Mouse (Mus musculus) megakaryocyte, embryonic 14.5 days (primary cell): ENCODE results near the gene Cdiptos. TPM values are rescaled to one million over a fixed set of nuclear protein-coding genes. Genes with fewer than 3 reads are reported as not detected.

Experiments
- H3K27me3 ChIP-seq: replicated peaks from 2 replicates; pipeline ENCODE3; 2012; ENCODE audit warnings: inconsistent platforms
- H3K36me3 ChIP-seq: replicated peaks from 2 replicates; pipeline ENCODE3; 2012; ENCODE audit warnings: low read length, inconsistent platforms, mixed read lengths
- H3K4me1 ChIP-seq: 2 replicates; pipeline ENCODE4 v1.6.1; 2012; ENCODE audit warnings: inconsistent platforms
- H3K4me3 ChIP-seq: replicated peaks from 2 replicates; pipeline ENCODE3; 2012; ENCODE audit warnings: moderate library complexity, mild to moderate bottlenecking, inconsistent platforms
- H3K9me3 ChIP-seq: 2 replicates; pipeline ENCODE4 v1.6.1; 2012; ENCODE audit warnings: inconsistent platforms
- FLI1 ChIP-seq: IDR thresholded peaks from 2 replicates; pipeline ENCODE4 v1.6.1; 2012; ENCODE audit warnings: low read length, inconsistent platforms, mixed read lengths
- GATA1 ChIP-seq: IDR thresholded peaks from 3 replicates; pipeline ENCODE4 v1.6.1; 2012; ENCODE audit warnings: mixed read lengths, low read length, inconsistent platforms, borderline replicate concordance
- polyA plus RNA-seq: library from polyadenylated mRNA; stranded (reverse); fragments of >175 nt; gene quantifications from 2 replicates; pipeline ENCODE4 v1.2.3, GENCODE M21; 2012; ENCODE audit warnings: low replicate concordance; ENCODE audit not compliant: insufficient read depth

Gene Cdiptos
- polyA plus RNA-seq, 1 experiment = 1.8 TPM

DNA sequence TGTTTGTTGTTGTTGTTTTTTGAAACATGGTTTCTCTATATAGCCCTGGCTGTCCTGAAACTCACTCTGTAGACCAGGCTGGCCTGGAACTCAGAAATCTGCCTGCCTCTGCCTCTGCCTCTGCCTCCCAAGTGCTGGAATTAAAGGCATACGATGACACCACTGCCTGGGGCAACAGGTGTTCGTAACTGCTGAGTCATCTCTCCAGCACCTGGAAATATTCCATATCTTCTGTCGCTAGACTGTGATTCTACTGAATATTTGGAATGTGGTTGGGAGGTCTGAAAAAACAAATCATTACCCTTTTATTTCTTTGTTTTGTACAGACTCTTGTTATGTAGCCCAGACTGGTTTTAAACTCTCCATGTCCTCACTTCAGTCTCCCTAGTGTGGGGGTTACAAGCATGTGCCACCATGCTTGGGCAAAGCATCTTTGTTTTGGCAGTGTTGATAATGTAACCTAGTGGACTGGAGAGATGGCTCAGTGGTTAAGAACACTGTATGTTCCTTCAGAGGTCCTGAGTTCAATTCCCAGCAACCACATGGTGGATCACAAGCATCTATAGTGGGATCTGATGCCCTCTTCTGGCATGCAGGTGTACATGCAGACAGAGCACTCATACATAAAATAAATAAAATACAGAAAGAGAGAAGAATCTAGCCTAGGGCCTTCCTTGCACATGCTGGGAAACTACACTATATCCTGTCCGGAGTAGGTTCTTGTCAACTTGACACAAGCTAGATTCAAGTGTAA is 28.4 kb upstream of the Cdiptos start:
- H3K27me3 ChIP-seq = no peaks in the 10 kb centered on the region
- peaks cover 87% of the 10 kb centered on the region for H3K4me1 ChIP-seq
- no peak for TF ChIP-seq GATA1
- H3K9me3 ChIP-seq = no peaks in the 10 kb centered on the region
- peaks cover 48% of the 10 kb centered on the region for H3K36me3 ChIP-seq
- H3K4me3 ChIP-seq = no peak overlapping the region

DNA sequence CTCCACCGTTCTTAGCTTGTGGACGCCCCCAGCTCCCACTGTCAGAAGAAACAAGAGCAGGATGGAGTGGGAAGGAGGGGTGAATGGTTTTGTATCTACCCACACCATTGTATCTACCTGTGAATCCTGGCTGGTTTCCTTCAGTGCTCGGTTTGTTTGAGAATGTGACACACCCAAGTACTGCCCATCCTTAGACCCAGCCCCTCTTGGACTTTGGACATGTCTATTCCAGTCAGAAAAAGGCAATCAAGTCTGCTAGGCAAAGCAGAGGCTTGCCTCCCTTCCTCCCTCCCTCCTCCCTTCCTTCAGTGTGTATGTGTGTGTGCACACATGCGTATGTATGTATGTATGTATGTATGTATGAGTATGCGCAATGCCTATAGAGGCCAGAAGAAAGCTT is 27.7 kb upstream of the Cdiptos start:
- TF ChIP-seq GATA1 (no peak), FLI1 (no peak)
- H3K27me3 ChIP-seq = no peaks in the 10 kb centered on the region
- H3K4me3 ChIP-seq = no peak overlapping the region
- no peaks in the 10 kb centered on the region for H3K9me3 ChIP-seq
- H3K4me1 ChIP-seq = peaks cover 87% of the 10 kb centered on the region
- H3K36me3 ChIP-seq = peaks cover 52% of the 10 kb centered on the region

DNA sequence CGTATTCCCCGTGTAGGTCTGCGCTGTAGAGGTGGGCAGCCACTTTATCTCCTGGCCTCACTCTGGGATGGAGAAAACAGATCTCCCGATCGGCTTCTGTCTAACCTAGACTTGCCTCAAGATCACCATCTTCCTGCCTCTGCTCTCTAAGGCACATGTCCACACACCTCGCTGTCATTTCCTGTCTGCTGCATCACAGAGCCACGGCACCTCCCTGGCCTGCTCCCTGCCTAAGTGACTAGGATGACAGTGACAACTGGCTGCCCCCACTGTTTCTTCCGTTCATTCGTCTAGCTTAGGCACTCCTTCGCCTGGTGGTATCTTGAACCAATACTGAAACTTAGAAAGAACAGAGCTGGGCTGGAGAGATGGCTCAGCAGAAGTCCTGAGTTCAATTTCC is 23.7 kb upstream of the Cdiptos start:
- Histone ChIP-seq H3K4me1 (peaks cover 60% of the 10 kb centered on the region), H3K4me3 (peak overlapping the region; percentile 69), H3K9me3 (peaks cover 7% of the 10 kb centered on the region; the same call in 1 of the 2 replicates), H3K27me3 (no peaks in the 10 kb centered on the region), H3K36me3 (peaks cover 82% of the 10 kb centered on the region)
- TF ChIP-seq FLI1 (no peak), GATA1 (no peak)

DNA sequence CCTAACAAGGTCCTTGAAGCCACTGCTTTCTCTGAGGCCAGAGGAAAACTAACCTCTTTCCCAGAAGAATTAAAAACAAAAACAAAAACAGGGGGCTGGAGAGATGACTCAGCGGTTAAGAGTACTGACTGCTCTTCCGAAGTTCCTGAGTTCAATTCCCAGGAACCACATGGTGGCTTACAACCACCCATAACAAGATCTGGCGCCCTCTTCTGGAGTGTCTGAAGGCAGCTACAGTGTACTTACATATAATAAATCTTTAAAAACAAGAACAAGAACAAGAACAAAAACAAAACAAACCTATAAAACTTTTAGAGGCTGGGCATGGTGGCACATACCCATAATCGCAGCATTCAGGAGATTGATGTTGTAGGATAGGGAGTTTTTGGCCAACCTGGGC is 20.6 kb upstream of the Cdiptos start:
- peaks cover 35% of the 10 kb centered on the region for H3K4me1 ChIP-seq
- H3K27me3 ChIP-seq = no peaks in the 10 kb centered on the region
- H3K9me3 ChIP-seq = peaks cover 7% of the 10 kb centered on the region; the same call in 1 of the 2 replicates
- H3K4me3 ChIP-seq = no peak overlapping the region
- no peak for TF ChIP-seq GATA1
- TF ChIP-seq FLI1 = no peak
- H3K36me3 ChIP-seq = peaks cover 91% of the 10 kb centered on the region

DNA sequence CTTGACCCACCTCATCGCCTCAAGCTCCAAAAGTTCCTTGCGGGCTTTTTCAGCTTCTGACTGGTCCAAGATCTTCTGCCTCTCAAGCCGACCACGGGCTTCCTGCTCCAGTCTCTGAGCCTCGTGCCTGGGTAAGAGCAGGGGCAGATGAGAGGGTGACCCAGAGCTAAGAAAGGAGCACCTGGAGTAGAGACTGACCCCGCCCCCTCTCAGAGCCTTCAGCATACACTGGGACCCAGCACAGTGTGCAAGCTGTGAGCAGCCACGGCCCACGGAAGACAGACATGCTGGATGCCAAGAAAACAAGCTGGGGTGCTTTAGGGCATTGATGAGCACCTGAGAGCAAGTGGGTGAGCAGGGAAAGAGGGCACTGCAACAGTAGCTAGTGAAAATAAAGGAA is 12.9 kb upstream of the Cdiptos start:
- Histone ChIP-seq H3K4me1 (0 out of 2 replicates have a peak, but pooled peaks cover 3% of the 10 kb centered on the region), H3K4me3 (no peak overlapping the region), H3K27me3 (no peaks in the 10 kb centered on the region), H3K36me3 (peaks cover 89% of the 10 kb centered on the region), H3K9me3 (no peaks in the 10 kb centered on the region)
- no peak for TF ChIP-seq FLI1

DNA sequence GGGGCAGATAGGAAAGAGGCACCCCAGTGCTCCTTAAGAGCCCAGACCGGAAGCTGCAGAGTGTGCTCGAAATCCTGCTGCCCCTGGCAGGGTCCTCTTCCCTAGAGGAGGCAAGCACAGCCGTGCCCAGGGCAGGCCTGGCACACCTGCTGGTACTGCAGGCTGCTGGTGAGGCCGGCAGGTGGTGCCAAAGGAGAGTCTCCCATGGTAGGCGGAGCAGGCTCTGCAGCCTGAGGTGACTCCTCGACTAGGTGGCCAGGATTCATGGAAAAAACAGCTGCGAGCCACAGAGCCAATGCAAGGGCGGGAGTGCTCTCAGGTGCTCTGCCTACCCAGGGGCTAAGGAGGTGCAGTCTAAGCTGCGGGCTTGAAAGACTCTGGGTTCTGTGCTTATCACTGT is 10.4 kb upstream of the Cdiptos start:
- H3K9me3 ChIP-seq = no peaks in the 10 kb centered on the region
- H3K4me3 ChIP-seq = no peak overlapping the region
- H3K27me3 ChIP-seq = no peaks in the 10 kb centered on the region
- peaks cover 12% of the 10 kb centered on the region; the same call in 1 of the 2 replicates for H3K4me1 ChIP-seq
- H3K36me3 ChIP-seq = peaks cover 89% of the 10 kb centered on the region
- TF ChIP-seq FLI1 = no peak
- TF ChIP-seq GATA1 = no peak

DNA sequence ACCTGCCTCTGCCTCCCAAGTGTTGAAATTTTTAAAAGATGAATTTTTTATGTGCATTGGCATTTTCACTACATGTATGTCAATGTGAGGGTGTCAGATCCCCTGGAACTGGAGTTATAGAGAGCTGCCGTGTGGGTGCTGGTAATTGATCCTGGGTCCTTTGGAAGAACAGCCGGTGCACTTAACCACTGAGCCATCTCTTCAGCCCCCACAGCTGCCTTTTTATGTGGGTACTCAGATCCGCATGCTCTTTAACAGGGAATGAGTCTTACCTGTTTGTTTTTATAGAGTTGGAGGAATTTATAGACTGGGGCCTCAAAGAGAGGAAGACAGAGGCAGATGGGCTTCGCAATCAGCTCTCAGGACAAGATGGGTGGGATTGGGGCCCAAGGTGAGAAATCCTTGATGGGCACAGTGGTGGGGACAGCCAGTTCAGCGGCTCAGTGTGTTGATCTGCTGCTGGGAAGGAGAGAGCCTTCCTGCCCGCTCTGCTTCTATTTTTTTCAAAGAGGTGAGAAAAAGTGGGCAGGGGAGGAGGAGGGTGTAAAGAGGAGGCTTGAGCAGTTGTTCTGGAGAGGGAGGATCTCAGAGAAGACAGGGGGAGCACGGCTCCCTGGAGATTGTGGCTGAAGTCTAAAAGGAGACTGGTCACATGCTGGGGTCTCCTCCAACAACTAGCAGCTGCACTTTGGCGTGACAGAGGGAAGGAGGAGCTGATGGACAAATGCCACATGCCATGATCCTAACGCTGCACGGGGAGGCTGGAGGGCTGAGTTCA is 9.0 kb upstream of the Cdiptos start:
- H3K4me3 ChIP-seq = no peak overlapping the region
- H3K27me3 ChIP-seq = no peaks in the 10 kb centered on the region
- no peaks in the 10 kb centered on the region for H3K9me3 ChIP-seq
- no peak for TF ChIP-seq GATA1
- no peak for TF ChIP-seq FLI1
- peaks cover 91% of the 10 kb centered on the region for H3K36me3 ChIP-seq
- H3K4me1 ChIP-seq = peaks cover 20% of the 10 kb centered on the region

DNA sequence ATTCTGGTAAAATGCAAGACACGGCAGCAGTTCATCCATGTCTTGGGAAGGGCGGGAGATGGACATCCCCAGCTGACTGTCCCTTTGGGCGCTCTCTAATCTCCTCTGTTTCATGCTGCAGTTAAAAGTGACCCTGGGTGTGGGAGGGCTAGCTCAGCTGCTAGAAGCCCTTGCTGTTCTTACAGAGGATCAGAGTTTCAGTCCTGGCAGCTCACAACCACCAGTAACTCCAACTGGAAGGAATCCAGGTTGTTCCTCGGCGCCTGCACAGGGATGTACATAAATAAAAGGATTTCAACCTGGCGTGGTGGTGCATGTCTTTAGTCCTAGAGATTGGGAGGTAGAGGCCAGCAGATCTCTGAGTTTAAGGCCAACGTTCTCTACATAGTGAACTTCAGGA is 7.2 kb upstream of the Cdiptos start:
- H3K4me1 ChIP-seq = peaks cover 38% of the 10 kb centered on the region
- H3K4me3 ChIP-seq = no peak overlapping the region
- no peaks in the 10 kb centered on the region for H3K9me3 ChIP-seq
- TF ChIP-seq GATA1 = no peak
- TF ChIP-seq FLI1 = no peak
- H3K36me3 ChIP-seq = peaks cover 91% of the 10 kb centered on the region
- no peaks in the 10 kb centered on the region for H3K27me3 ChIP-seq

DNA sequence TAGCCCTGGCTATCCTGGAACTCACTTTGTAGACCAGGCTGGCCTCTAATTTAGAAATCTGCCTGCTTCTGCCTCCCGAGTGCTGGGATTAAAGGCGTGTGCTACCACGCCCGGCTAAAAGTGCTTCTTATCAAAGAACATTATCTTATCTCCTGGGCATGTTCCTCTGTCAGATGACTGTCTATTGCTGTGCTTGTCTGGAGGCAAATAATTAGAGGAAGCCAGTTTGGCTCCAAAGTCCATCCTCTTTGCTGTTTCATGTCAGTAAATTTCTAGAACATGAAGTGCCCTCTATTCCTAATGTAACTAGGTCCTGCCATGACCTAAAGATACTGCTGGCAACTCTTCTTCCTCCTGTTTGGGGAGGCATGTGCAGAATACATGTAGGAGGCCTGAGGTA is 6.2 kb upstream of the Cdiptos start:
- H3K9me3 ChIP-seq = no peaks in the 10 kb centered on the region
- H3K36me3 ChIP-seq = peaks cover 87% of the 10 kb centered on the region
- H3K4me3 ChIP-seq = no peak overlapping the region
- TF ChIP-seq GATA1 (no peak), FLI1 (no peak)
- H3K27me3 ChIP-seq = no peaks in the 10 kb centered on the region
- peaks cover 46% of the 10 kb centered on the region for H3K4me1 ChIP-seq

DNA sequence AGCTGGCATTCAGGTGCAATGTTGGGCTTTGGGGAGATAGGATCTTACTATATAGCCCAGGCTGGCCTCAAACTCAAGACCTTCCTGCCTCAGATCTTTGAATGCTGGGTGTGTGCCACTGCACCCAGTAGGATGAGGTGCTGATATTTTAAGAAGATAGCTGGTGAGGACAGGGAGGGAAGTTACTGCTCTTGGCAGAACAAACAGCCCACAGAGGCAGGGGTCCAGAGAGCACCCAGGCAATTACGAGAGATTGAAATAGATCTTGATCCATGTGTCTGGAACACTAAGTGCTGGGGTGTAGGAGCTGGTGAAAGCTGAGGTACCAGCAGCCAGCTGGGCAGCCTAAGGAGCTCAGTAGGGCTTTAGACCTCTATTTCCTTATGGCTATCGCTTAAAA is 5.7 kb upstream of the Cdiptos start:
- H3K27me3 ChIP-seq = no peaks in the 10 kb centered on the region
- H3K4me3 ChIP-seq = no peak overlapping the region
- H3K4me1 ChIP-seq = peaks cover 51% of the 10 kb centered on the region
- no peaks in the 10 kb centered on the region for H3K9me3 ChIP-seq
- TF ChIP-seq FLI1 = no peak
- no peak for TF ChIP-seq GATA1
- peaks cover 82% of the 10 kb centered on the region for H3K36me3 ChIP-seq
